Mouse (Mus musculus): ENCODE data around the gene Akr1c12. TPM values are rescaled to one million over a fixed set of nuclear protein-coding genes. Genes with fewer than 3 reads are reported as not detected.

Gene Akr1c12
- total RNA-seq (2023), result not detected

GRCm38 (mm10) chr13:4279284-4279683, at the start of gene Akr1c12:
TSS of gene Akr1c12 (minus strand) at chr13:4279433.

GRCm38 (mm10) chr13:4228441-4228840, 50.8 kb downstream of the Akr1c12 start, which contains the start of gene Akr1c19:
TSS of gene Akr1c19 (plus strand) at chr13:4228700.

Other genes starting within 250 kb of the Akr1c12 start
- gene Akr1c14, start 230.4 kb downstream of the Akr1c12 start, total RNA-seq (2023), result not detected
- gene Akr1c18, start 128.8 kb downstream of the Akr1c12 start, total RNA-seq (2023), result under 1 TPM; 0.31 to 0.46 TPM
- 1 to 10 TPM; 7.3 to 9.6 TPM for gene Akr1c13, start 88.3 kb downstream of the Akr1c12 start, total RNA-seq (2023)
- not detected for gene Akr1c19, start 50.7 kb downstream of the Akr1c12 start, total RNA-seq (2023)
- not detected for gene Akr1c6, start 154.9 kb upstream of the Akr1c12 start, total RNA-seq (2023)
- not detected for gene Akr1c20, start 243.9 kb upstream of the Akr1c12 start, total RNA-seq (2023)

Data from neutrophil, adult 83 days (primary cell).